Mouse (Mus musculus) cerebellum, adult (tissue): Measurements from ENCODE around the gene Mum1.

Experiments used
- ATAC-seq: cut with Nextera tagmentation; 2 replicates; pipeline ENCODE4 v1.9.2; 2017; ENCODE audit warnings: mild to moderate bottlenecking, moderate library complexity, mixed read lengths; ENCODE audit not compliant: insufficient number of reproducible peaks, low FRiP score, low TSS enrichment

Mum1 gene

DNA sequence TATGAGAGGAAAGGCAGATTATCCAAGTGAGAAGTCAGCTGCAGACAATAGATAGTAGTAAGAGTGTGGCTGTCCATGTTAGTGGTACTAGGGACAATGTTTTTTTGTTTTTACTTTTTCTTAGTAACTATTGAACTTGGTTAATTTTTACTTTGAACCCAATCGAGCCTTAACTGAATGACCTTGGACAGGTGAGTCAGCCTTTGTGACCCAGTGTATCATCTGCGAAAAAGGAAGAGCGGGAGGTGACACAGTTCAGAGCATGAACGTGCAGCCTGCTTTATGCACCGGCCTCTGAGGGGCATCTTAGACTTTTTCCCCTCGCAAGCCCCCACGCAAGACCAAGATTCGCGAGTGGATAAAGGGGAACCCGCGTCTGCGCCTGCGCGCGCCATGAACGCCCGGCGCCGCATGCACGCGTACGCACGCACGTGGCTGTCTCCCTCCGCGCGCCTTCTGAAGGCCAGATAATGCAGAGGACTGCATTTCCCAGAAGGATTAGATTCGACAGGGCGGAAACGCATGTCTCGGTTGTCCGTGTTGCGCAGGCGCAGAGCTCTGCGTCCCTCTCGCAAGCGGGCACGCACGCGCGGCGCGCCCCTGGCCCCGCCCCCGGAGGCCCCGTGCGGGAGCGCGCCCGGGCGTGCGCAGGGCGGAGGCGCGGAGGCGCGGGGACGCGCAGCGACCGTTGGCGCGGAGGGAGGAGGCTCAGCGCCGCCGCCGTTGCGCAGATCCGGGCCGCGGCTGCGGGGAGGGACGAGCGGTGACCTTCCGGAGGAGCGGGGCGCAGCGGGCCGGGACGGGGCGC is 38.3 kb downstream of the Mum1 start:
- ATAC-seq: peak; percentile 75

DNA sequence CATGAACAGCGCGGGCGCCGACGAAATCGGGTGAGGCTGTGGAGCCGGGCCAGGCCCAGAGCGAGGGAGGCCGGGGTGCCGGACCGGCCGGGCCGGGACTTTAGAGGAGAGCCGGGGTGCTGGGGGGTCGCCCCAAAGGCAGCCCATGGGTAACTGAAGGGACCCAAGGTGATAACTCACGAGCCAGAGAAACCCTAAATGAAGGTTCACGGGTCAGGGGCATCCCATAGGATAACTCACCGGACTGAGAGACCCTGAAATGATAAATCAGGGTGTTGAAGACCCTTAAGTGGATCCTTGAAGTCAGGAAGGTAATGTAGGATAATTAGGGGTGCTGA is 38.9 kb downstream of the Mum1 start:
- ATAC-seq: no peak; the same call in 1 of the 2 replicates

DNA sequence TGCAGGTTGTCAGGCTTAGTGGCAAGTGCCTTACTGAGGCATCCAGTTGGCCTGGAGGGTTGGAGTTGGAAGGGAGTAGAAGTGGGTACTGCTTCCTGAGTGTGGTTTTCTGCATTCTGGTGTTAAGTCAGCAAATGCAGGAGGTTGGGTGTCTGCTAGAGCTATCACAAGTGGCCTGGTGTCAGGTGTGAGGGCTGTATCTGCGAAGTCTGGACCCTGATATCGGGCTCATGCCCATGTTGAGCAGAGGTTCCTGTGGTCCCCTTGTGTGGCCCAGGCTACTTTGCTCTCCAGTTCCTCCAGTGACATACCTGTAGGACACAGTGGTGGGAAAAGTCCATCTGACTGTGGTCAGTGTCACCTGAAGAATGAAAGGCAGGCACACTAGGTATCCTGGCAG is 43.9 kb downstream of the Mum1 start:
- ATAC-seq: no peak

DNA sequence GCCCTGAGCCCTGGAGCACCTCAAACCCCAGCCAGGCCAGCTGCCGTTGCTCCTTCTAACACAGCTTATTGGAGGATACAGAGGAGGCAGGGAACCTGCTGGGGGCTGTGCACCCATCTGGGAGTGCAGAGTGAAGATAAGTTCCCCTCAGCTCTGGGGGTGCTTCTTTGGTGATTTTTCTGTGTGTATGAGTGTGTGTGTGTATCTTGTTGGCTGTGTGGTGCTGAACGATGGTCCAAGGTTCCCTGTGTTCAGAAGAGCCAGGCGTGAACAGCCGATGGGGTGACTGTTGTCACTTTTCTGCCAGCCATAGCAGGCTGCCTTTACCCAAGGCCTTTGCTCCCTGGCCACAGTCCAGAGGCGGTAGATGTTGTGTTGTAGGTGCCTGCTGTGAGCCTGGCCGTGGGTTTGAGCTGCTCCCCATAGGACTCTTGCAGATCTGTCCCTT is 44.5 kb downstream of the Mum1 start:
- ATAC-seq: no peak

DNA sequence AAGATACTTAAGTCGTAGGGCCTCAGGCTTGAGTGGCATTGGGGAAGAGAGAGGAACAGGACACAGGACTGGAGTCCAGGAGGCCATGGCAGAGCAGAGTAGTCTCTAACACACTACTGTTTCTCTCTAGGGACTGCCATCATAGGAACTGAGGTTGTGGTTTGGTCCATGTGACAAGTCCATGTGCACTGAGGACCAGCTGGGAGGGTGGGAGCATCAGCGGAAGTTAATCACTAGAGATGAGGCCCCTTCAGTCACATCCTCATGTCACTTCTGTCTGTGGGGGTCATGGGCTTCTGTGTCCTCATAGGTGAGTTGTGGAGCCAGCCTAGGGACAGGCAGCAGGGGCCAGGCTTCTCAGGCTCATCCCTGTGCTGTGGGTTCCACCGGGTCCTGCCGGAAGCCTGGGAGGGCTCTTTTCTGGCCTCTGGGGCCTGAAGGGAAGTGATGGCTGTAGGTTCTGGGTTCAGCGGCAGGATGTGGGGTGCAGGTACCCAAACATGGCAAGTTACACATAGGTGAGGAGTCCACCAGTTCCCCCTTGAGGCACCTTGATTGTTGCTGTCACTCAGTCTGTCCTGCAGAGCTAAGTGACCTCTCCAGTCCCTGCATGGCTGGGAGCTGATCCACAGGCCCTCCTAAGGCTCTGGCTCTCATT is 45.1 kb downstream of the Mum1 start:
- ATAC-seq: no peak

DNA sequence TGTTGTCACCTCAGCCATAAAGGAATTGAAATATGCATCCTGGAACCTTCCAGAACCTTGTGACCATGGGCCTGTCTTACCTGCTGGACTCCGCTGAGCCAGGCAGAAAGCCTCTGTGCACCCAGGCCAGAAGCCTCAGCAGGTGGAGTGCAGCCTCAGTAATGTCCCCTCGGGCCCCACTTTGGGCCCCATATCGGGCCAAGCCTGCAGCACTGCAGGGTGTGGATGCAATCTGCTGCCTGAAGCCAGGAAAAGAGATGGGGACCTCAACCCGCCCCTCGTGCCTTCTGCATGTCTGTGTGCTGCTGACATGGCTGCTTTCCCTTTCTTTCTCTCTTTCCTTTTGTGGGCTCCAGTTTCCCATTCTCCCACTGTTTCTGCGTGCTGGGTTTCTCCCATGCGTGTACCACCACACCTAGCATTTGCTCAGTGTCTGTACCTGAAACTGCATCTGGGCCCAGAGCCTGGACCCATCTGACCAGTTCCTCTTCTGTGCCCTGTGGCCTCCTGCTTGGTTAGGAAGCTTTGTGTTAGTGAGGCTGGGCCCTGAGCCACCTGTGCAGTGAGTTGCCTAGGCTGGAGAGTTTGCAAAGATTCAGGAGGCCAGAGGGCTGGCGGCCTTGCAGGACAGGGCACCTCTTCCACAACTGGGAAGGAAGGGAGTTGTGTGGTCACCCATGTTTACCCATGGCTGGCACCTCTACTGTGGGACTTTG is 45.8 kb downstream of the Mum1 start:
- no peak for ATAC-seq

DNA sequence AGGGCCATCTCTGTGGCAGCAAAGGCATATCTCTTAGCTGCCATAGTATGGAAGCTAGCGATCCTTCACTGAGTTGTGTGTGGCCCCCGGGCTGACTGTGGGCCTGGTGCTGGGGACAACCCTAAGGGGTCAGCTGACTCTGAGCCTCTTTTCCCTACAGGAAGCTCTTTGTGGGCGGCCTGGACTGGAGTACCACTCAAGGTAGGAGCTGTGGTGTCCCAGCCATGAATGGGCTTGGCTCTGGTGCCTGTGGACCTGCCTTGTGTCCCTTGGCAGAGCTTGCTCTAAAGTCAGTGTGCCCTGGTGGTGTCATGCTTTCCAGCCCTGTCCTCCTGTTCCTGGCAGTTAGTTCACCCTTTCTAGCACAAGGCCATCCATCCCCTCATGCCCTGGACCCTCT is 47.6 kb downstream of the Mum1 start:
- ATAC-seq: no peak

DNA sequence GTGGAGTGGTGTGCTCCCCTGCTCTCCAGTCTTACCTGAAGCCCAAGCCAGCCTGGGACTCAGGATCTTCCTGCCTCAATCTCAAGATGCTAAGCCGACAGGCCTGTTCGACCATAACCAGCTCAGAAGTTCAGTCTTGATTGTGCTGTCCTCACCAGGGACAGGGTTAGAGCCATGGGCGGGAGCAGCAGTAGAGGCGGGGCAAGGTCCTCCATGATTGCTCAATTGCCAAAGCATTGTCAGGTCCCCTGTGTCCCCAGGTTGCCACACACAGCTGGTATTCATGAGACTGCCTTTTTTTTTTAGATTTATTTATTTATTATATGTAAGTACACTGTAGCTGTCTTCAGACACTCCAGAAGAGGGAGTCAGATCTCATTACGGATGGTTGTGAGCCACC is 50.0 kb downstream of the Mum1 start:
- ATAC-seq: no peak

DNA sequence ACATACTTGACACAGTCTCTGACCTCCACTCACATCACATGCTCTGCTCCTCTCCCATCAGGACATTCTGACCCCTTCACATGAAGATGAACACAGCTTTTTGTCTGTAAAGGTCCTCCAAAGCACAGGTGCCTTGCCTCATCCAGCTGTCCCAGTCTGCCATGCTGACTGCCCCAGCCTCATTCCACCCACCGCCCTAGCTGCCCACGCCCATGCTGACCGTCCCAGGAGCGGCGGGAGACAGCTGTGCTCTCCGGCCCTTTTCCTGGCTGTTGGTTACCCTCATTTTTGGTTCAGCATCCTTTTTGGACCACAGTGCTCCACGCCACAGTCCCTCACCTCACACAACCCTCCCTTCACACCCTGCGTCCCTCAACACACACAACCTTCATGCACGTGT is 52.2 kb downstream of the Mum1 start:
- ATAC-seq: no peak

DNA sequence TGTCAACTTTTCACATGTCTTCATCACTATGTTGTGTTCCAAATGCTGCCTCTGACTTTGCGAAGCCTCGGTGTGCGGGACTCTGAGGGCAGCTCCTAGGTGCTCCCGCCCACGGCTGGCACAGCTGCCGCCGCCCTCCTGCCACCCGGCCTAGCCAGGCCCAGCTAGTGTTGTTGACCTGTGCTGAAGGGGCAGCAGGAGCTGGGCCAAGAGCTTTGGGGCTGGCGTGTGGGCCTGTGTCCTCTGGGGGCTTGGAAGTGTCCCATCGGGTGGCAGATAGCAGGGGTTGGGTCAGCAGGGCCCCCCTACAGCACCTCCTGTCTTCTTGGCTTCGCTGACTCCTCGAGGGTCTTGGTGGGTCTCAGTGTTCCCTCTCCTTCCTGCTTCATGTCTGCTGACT is 53.0 kb downstream of the Mum1 start:
- ATAC-seq: no peak

DNA sequence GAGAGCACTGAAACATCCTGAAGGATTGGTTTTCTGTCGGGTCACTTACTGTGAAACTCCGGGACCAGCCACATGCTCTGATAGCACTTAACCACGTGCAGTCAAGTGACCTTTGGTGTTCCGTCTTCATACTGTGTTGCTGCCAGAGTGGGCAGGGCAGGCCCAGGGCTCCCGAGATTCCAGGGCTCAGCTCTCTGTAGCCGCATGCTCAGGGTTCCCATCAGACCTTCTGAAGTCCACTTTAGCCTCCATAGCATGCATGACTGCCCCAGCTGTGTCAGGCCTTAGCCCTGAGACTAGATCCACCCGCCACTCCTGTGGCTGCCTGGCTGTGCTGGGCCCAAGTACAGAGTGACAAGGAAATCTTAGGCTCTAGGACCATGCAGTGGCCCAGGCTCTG is 55.1 kb downstream of the Mum1 start:
- no peak for ATAC-seq

DNA sequence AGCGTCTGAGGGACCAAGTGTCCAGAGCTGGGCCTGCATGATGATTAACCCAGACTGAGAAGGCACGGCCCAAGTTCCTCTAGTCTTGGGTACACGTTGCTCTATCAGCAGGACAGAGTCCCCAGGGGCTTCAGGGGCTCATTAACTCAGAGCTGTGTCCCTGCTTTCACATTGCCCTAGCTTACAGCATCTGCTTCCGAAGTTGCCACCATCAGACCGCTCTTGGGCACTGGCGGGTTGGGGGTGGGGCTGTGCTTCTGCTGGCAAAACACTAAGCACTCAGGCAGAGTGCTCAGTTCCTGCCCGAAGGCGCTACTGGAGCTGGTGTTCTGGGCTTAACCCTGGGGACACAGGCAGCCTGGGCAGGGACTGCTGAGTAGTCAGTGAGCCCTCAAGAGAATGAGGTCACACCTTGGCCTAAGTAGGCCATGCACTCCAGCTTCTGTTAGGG is 55.7 kb downstream of the Mum1 start:
- ATAC-seq: 0 out of 2 replicates have a peak, but pooled peaks have one; percentile 29

DNA sequence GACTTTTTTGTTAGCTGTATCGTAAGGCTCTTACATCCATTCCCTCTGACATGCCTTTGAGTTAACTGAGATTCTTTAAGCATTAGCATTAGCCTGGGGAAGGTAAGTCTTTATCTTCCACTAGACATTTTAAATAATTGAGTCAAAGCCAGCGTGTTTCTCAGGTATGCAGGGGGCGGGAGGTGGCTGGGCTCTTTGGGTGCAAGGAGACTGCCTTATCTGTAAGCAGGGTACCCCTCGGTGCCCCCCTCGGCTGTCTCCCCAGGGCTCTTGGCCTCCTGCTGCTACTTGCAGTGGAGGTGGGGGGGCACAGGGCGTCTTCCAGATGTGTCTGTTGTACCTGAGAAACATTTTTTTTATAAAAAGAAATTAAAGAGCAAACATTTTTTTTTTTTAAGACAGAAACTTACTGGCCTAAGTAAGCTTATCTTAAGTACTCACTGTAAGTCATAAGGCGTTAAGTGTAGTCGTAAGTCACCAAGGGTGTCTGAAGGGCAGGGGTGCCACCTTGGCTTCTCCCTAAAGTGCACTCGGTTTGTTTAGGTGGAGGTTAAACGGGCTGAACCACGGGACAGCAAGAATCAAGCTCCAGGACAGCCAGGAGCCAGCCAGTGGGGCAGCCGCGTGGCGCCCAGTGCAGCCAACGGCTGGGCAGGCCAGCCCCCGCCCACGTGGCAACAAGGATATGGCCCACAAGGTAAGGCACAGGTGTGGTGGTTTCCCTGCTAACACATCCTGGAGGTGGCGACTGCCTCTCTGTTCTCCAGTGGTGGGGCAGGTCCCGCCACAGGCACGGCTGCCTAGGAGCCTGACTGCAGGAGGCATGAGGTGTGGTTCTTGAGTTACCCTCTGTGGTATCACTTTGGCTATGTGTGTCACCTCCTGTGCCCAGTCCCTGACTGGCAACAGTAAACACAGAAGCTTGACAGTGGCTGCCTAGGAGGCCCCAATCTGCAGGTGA is 56.5 kb downstream of the Mum1 start:
- ATAC-seq: no peak

DNA sequence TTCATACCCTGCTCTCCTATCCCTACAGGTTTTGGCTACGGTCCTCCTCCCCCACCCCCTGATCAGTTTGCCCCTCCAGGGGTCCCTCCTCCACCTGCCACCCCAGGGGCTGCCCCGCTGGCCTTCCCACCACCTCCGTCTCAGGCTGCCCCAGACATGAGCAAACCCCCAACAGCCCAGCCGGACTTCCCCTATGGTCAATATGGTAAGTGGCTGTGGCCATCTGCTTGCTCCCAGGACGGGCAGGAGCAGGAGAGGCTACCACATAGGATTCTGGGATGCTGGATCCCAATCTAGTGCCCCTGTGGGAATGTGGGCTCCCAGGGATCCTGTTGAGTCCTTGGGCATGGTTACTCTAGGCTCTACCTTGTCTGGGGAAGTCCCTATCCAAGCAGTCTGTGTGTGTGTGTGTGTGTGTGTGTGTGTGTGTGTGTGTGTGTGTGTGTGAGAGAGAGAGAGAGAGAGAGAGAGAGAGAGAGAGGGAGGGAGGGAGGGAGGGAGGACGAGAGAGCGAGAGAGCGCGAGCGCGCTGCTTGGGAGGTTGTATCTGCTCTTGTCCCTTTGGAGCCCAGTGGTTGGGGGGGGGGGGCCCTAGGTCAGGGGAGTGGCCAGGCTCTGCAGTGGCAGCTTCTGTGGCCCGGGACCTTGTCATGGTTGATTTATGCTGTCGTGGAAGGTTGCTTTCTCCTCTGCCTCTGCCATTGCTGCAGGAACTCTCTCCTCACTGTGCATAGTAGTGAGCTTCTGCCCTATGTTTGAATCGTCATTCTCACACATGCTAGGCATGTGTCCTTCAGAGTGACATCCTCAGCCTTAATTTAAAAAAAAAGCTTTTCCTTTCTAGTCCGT is 59.2 kb downstream of the Mum1 start:
- ATAC-seq: no peak

DNA sequence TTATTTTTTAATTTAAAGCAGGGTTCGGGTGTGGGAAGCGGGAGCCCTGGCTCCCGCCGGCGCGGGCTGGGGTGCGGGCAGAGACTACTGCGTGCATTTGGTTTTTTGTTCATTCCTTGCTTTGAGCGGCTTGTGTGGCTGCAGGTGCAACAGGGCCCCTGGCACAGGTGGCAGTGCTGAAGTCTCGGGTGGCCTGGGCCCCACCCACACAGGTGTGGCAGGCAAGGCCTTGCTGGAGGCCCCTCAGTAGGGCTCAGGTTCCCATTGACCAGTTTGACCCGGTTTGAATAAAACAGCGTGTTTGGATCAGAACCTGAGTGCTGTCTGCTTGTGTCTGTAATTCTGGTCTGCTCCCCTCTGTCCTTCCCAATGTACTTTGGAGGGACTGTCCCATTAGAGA is 61.9 kb downstream of the Mum1 start:
- ATAC-seq: no peak

DNA sequence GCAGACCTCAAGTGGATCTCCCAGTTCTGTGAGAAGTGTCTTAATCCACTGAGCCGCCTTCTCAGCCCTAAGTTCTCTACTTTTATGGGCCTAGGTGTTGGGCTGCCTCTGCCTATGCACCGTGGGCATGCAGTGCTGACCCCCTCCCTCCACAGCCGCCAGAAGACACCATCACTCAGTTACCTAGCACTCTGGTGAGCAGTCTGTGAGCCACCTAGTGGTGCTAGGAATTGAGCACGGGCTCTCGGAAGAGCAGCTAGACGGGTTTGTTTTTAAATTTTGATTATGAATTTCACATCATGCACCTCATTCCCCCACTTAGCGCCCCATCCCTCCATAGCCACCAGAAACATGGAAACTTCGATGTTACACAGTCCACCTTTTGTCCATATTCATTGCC is 62.4 kb downstream of the Mum1 start:
- ATAC-seq: no peak

DNA sequence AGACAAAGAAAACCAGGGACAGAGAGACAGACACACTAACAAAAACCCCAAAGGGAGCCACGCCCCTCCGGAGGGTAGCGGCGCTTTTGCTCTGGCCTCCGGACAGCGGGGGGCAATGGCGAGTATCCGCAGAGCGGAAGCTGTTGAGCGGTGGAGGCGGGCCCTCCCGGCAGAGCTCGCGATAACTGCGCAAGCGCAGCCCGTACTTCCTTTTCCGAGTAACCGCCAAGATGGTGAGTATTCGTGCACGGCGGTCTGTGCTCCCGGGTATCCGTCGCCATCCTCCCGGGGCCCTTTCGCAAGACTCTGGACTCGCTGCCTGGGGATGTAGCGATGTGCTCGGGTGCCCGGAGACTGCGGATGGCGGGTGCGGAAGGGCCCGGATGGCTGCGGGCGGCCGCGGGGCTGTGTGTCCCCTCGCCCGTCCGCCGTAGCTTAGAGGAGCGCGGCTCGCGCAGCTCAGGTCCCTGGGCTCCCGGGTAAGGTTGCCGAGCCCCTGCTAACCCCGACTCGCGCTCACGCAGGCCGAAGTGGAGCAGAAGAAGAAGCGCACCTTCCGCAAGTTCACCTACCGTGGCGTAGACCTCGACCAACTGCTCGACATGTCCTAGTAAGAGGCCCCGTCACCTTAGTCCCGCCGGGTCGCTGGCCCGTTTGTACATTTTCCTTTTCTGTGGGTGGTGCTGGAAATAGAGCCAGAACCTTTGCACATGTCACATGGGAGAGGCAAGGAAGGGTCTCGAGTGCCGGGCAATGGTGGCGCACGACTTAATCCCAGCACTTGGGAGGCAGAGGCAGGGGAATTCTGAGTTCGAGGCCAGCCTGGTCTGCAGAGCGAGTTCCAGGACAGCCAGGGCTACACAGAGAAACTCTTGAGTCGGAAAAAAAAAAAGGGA is 66.3 kb downstream of the Mum1 start, which contains the start of gene Rps15:
Gene Rps15, plus strand, starts transcription at position 203 of the 896 bp plus-strand sequence.
- peak; percentile 62; the same call in 1 of the 2 replicates for ATAC-seq

DNA sequence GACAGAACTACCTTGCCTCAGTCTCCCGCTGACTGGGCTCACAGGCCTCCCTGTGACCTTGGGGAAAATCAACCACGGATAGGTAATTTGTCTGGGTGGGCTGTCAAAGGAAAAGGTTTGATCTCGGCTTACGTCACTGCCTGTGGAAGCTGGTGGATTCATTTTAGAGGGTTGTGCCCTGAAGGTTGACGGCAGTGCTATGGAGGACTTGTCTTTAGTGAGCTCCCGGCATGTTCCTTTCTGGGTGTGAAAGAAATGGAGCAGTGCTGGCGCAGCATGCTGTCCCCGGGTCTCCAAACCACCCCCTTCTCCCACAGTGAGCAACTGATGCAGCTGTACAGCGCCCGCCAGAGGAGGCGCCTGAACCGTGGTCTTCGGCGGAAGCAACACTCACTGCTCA is 67.1 kb downstream of the Mum1 start:
- no peak for ATAC-seq
